Mouse (Mus musculus) megakaryocyte, embryonic 14.5 days (primary cell): ENCODE measurements around the gene Grm8.

Source experiments
- FLI1 ChIP-seq: IDR thresholded peaks from 2 replicates; pipeline ENCODE4 v1.6.1; 2012; ENCODE audit warnings: low read length, inconsistent platforms, mixed read lengths
- GATA1 ChIP-seq: IDR thresholded peaks from 3 replicates; pipeline ENCODE4 v1.6.1; 2012; ENCODE audit warnings: mixed read lengths, low read length, inconsistent platforms, borderline replicate concordance

DNA sequence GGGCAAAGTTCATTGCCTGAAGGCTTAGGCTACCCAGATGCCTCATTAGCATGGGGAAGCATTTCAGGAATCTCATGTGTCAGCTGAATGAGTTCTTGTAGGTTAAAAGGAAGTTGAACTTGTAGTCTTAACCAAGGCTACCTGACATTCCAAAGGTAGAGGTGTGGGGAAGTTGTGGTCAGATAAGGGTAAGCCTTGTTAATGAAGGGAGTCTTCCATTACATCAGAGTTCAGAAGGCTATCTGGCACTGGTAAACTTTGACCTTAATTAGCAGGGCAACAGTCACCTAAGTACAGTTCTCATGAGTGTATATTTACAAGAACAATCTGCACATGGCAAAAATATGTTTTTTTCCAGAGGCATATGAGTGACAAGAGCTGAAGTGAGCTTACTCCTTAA is 870.0 kb downstream of the Grm8 start:
- no peak for TF ChIP-seq FLI1
- no peak for TF ChIP-seq GATA1
